Mouse (Mus musculus) megakaryocyte, embryonic 14.5 days (primary cell): ENCODE data around the gene Pou2f1.

ENCODE experiments used
- FLI1 ChIP-seq: IDR thresholded peaks from 2 replicates; pipeline ENCODE4 v1.6.1; 2012; ENCODE audit warnings: low read length, inconsistent platforms, mixed read lengths
- GATA1 ChIP-seq: IDR thresholded peaks from 3 replicates; pipeline ENCODE4 v1.6.1; 2012; ENCODE audit warnings: mixed read lengths, low read length, inconsistent platforms, borderline replicate concordance

GRCm38 (mm10) chr1:166010106-166010505, 7.6 kb upstream of the Pou2f1 start:
- TF ChIP-seq FLI1, result no peak
- no peak for TF ChIP-seq GATA1
